Mouse (Mus musculus) liver, embryonic 14.5 days (tissue): ENCODE data around the gene Serinc3.
"Not testable (repeated sequence)": the region's sequence is repeated elsewhere in the genome, so short reads cannot be mapped to it uniquely, and the experiment has no call there.

Source experiments
- CTCF ChIP-seq: IDR thresholded peaks from 2 replicates; pipeline ENCODE4 v1.5.1; 2016; ENCODE audit warnings: antibody characterized with exemption, low read depth, control low read depth
- EP300 ChIP-seq: IDR thresholded peaks from 2 replicates; pipeline ENCODE4 v1.6.1; 2016; ENCODE audit warnings: antibody characterized with exemption, low read depth

- TF ChIP-seq CTCF, EP300: not testable (repeated sequence)
These were observed 23.5 kb downstream of the Serinc3 start for GRCm38 (mm10) chr2:163621401-163621800.
